Mouse (Mus musculus) cortical plate, adult 2 months (tissue): ENCODE results near the gene Utp15. TPM values are rescaled to one million over a fixed set of nuclear protein-coding genes. Genes with fewer than 3 reads are reported as not detected.

Experiments
- H3K27ac ChIP-seq: fragments of 200-500 bp; 2 replicates; pipeline ENCODE4 v1.5.1; 2012; ENCODE audit warnings: low read length, control low read depth, inconsistent platforms; ENCODE audit not compliant: insufficient read depth
- H3K4me1 ChIP-seq: fragments of 200-500 bp; 2 replicates; pipeline ENCODE4 v1.6.1; 2011; ENCODE audit warnings: low read length; ENCODE audit not compliant: control insufficient read depth, insufficient read depth
- H3K4me3 ChIP-seq: fragments of 200-500 bp; 2 replicates; pipeline ENCODE4 v1.5.1; 2011; ENCODE audit warnings: mild to moderate bottlenecking, low read length, control low read depth; ENCODE audit not compliant: insufficient read depth
- CTCF ChIP-seq: fragments of 200-500 bp; IDR thresholded peaks from 2 replicates; pipeline ENCODE4 v1.5.1; 2011; ENCODE audit warnings: mild to moderate bottlenecking, control low read depth, low read length; ENCODE audit not compliant: insufficient read depth; ENCODE audit errors: extremely low read depth
- POLR2A ChIP-seq: fragments of 200-500 bp; IDR thresholded peaks from 2 replicates; pipeline ENCODE4 v1.6.1; 2011; ENCODE audit warnings: mild to moderate bottlenecking, low read length, control low read depth; ENCODE audit not compliant: insufficient read depth; ENCODE audit errors: extremely low read depth
- polyA plus RNA-seq: library from polyadenylated mRNA; depleted of rRNA; stranded (reverse); fragments of >200 nt; gene quantifications from 2 replicates; pipeline ENCODE4 v1.2.3, GENCODE M21; 2012; rRNA removed

The Utp15 gene
- polyA plus RNA-seq, 1 experiment, result 20.1 TPM

- H3K4me1 ChIP-seq, result no peaks in the 10 kb centered on the region
- no peak overlapping the region for H3K4me3 ChIP-seq
- no peak for TF ChIP-seq CTCF
- TF ChIP-seq POLR2A, result no peak
- H3K27ac ChIP-seq, result no peak overlapping the region
Observed at GRCm38 (mm10) chr13:98226225-98226624, 36.6 kb downstream of the Utp15 start.

DNA sequence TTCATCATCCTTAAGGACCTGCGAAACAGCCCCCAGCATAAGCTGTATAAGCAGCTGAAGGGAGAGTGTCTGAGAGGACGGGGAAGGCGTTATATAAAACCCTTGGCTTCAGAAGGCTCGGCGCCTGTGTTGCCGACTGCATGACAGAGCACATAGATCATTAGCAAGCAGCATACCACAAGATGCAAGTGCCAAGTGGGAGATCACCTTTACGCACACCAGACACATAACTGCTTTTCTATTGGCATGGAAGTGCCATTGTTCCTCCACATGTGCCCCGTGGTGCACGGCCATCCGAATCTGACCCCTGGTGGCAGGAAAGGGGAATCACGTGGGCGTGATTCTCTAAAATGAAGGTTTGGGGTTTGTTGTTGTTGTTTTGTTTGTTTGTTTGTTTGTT lies 40.0 kb downstream of the Utp15 start:
- no peak overlapping the region for H3K27ac ChIP-seq
- TF ChIP-seq CTCF (peak; percentile 62), POLR2A (no peak)
- H3K4me1 ChIP-seq, result no peaks in the 10 kb centered on the region
- H3K4me3 ChIP-seq, result no peak overlapping the region

DNA sequence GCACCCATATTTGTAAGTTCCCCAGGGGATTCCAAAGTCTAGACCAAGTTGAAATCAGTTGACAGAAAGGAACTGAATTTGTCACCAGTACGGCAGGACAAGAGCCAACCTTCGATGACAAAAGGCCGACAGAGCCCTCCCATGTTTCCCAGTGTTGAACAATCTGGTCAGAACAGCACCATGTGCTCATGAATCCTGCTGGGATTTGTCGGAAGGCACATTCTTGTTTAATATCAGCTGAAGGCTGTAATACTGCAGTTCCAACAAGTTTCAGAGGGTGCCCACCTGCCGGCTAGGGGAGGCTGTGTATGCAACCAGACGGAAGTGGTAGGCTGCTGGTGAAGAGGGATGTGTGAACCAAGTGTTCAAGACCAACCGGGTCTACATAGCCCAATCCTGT lies 52.7 kb downstream of the Utp15 start:
- Histone ChIP-seq H3K4me3 (no peak overlapping the region), H3K4me1 (0 out of 2 replicates have a peak, but pooled peaks cover 2% of the 10 kb centered on the region), H3K27ac (no peak overlapping the region)
- no peak for TF ChIP-seq POLR2A
- no peak for TF ChIP-seq CTCF

- H3K4me1 ChIP-seq, result 0 out of 2 replicates have a peak, but pooled peaks cover 2% of the 10 kb centered on the region
- peak; percentile 52 for TF ChIP-seq CTCF
- TF ChIP-seq POLR2A, result no peak
- no peak overlapping the region for H3K4me3 ChIP-seq
- H3K27ac ChIP-seq, result no peak overlapping the region
Observed at GRCm38 (mm10) chr13:98208842-98209241, 54.0 kb downstream of the Utp15 start.

DNA sequence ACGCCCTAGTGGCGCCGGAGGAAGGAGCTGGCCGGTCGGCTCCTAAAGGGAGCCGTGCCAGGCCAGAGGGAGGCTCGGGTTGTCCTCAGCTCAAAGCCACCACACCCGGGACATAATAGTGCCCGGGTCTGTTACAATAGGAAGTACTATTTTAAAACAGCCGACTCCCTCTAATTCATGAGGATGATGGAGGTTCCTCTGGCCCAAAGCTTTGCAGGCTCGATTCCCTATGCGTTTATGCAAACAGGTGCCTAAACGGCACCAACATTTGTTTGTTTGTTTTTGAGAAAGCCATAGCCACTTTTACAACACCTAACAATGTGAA lies 56.3 kb downstream of the Utp15 start:
- Histone ChIP-seq H3K4me1 (0 out of 2 replicates have a peak, but pooled peaks cover 2% of the 10 kb centered on the region), H3K4me3 (peak overlapping the region; percentile 66), H3K27ac (0 out of 2 replicates have a peak overlapping the region, but pooled peaks have one; percentile 42)
- TF ChIP-seq POLR2A (no peak), CTCF (no peak)

DNA sequence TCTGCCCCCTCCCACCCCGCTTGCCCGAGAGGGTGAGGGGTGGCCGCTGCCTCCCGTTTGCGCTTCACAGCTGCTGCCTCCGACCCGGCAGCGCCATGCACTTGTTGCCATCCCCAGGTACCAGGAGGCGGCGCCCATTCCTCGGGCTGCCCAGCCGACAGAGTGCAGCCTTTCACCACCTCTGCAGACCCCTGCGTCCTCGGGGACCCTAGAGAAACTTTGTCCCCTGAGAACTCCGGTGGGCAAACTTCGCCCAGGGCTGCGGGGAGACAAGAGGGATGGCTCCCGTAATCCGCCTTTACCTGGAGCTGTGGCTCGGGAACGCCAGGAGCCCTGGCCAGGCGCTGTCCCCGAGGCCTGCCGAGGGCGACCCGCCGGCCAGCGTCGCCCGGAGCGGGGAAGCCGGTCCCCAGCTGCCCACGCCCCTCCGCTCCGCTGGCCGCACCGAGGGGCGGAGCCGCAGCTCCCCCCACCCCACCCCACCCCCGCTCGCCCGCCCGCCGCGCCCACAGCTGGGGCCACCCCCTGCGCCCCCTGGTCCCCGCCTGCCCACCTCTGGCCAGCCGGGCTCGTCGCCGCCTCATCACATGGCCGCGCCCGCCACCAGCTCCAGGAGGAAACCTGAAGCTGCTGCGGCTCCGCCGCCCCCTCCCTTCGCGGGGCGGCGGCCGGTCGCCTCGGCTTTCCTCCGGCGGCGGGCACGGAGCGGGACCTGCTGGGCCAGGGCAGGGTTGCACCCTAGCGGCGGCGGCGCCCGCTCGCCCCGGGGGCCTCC lies 56.9 kb downstream of the Utp15 start, which contains the start of gene Arhgef28:
Gene Arhgef28, minus strand, starts transcription at position 669 of the 775 bp plus-strand sequence.
- TF ChIP-seq CTCF, result 0 out of 2 replicates have a peak, but pooled peaks have one; percentile 5
- TF ChIP-seq POLR2A, result no peak
- peak within 1 kb of the TSS; percentile 66 for H3K4me3 ChIP-seq
- H3K27ac ChIP-seq, result peak within 1 kb of the TSS; percentile 64; the same call in 1 of the 2 replicates
- H3K4me1 ChIP-seq, result 0 out of 2 replicates have a peak, but pooled peaks cover 2% of the 10 kb centered on the region

DNA sequence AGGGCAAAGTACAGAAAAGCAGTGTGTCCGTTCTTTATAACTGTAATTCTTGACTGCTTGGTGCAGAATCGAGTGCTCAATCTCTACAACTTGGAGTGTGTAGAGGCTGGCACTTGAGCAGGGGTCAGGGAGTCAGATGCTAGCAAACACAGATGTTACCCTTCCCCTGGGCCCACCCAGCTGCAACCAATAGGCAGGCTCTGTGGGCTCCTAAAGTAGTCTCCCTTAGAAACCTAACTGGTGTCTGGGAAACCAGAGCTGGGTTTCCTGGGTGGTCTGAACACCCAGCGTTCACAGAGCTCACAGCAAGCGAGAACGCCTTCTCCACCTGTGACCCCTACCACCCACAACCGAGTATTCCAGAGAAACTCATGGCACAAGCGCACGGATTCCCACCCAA lies 57.7 kb downstream of the Utp15 start:
- Histone ChIP-seq H3K4me3 (peak overlapping the region; percentile 66), H3K4me1 (0 out of 2 replicates have a peak, but pooled peaks cover 2% of the 10 kb centered on the region), H3K27ac (no peak overlapping the region)
- no peak for TF ChIP-seq POLR2A
- no peak for TF ChIP-seq CTCF

DNA sequence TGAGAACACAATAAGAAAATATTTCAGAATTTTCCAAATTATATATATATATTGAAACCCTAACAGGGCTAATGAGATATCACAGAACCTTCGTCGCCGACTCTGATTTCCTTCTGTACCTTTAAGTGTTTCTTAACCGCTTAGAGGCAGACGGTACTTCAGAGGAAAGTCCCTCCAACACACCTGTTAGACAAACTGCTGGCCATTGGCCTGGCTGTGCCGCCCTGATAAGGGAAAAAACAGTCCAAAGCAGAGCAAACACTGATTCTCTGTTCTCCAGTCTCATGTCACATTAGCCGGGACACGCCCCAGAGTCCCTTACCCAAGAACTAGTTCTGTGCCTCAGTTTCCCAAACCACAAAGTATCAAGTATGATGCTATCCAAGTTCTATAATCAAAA lies 58.5 kb downstream of the Utp15 start:
- H3K27ac ChIP-seq, result no peak overlapping the region
- TF ChIP-seq CTCF (no peak), POLR2A (no peak)

DNA sequence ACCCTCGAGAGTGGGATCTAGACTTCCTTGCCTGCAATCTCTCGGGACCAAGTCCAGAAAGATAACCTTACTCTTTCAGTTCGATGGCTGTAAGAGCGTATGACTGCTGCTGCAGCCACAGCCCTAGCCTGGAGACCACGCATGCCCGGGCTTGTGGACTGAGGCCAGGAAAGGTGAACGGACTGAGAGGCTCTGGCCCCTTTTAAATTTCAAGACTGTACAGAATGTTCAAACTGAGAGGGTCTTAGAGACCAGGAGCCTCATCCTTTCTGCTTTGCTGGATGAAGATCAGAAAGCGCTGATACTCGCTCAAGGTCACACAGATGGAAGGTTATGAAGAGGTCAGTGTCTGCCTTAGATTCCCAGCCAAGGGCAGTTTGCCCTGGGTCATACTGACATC lies 61.4 kb downstream of the Utp15 start:
- Histone ChIP-seq H3K4me3 (no peak overlapping the region), H3K27ac (no peak overlapping the region), H3K4me1 (0 out of 2 replicates have a peak, but pooled peaks cover 1% of the 10 kb centered on the region)
- TF ChIP-seq POLR2A (no peak), CTCF (no peak)

More for the DNA sequence above, 58.5 kb downstream of the Utp15 start:
- Histone ChIP-seq H3K4me1 (0 out of 2 replicates have a peak, but pooled peaks cover 2% of the 10 kb centered on the region), H3K4me3 (no peak overlapping the region)

Other genes starting within 250 kb of the Utp15 start
- gene Arhgef28, start 56.6 kb downstream of the Utp15 start, polyA plus RNA-seq, result 13.9 and 15.6 TPM in 2 replicates
- gene Ankra2, start within 50 bp of the Utp15 start, polyA plus RNA-seq, result 50.5 and 51.9 TPM in 2 replicates
- not detected in 2 replicates for gene Gm21976, start 16.8 kb upstream of the Utp15 start, polyA plus RNA-seq
- 283 and 307 TPM in 2 replicates for gene Btf3, start 54.0 kb upstream of the Utp15 start, polyA plus RNA-seq
- gene Foxd1, start 91.2 kb upstream of the Utp15 start, polyA plus RNA-seq, result 0.59 and 1.0 TPM in 2 replicates
- 0.69 and 1.3 TPM in 2 replicates for gene Gm10320, start 229.0 kb upstream of the Utp15 start, polyA plus RNA-seq